Mouse (Mus musculus) thymus, postnatal 14 days (tissue): ENCODE measurements around the gene Frem3.
A peak's percentile ranks its signal among the peaks of the same experiment; 100 is the strongest.

Source experiments
- DNase-seq: peaks from one replicate; pipeline ENCODE4 v3.0.0; 2021

The Frem3 gene

GRCm38 (mm10) chr8:80610549-80611440, at the start of gene Frem3:
TSS of gene Frem3 (plus strand) at chr8:80611080.
- no peak for DNase-seq

GRCm38 (mm10) chr8:80564205-80564839, 46.6 kb upstream of the Frem3 start:
- no peak for DNase-seq

- DNase-seq, result no peak
Measured at GRCm38 (mm10) chr8:80567471-80567870, 43.4 kb upstream of the Frem3 start.

- DNase-seq, result no peak
Measured at GRCm38 (mm10) chr8:80568243-80568995, 42.5 kb upstream of the Frem3 start.

DNA sequence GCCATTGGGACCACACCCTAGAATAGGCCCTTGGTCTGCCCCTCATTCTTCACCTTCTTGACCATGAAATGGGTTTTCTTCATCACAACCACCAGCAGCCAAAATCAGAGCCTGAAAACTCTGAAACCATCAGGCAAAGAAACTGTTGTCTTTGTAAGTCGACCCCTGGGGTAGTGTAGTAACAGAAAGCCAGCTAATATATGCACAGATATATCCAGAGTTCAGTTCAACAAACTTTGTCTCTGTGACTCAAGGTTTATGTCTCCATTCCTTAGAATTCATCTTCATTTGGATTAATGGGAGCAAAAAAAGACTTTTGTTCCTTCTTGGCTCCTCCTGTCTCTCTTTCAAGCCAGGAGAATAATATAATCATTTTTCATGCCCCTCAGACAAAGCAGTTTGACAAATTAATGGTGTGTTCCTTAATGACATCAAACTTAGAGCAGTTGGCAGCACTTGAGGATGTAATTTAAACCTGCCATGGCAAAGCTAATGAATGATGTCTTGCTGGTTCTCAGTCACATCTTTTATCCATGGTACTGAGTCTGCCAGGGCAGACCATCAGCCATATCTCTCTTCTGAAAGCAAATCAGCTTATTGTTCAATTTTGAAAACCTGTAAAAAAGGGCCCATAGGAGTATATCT, 38.3 kb upstream of the Frem3 start:
- no peak for DNase-seq

GRCm38 (mm10) chr8:80577126-80577525, 33.8 kb upstream of the Frem3 start:
- no peak for DNase-seq

DNA sequence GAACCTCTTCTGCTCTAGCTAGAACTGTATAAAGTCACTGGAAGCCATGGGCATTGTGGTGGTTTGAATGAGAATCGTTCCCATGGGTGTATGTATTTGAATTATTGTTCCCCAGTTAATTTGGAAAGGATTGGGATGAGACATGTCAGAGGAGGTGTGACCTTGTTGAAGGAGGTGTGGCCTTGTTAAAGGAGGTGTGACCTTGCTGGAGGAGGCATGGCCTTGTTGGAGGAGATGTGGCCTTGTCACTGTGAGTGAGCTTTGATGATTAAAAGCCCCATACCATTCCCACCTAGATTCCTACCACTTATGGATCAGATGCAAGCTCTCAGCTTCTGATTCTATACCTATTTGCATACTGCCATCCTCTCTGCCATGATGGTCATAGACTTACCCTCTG, 31.8 kb upstream of the Frem3 start:
- DNase-seq, result no peak

- DNase-seq, result no peak
Measured at GRCm38 (mm10) chr8:80592626-80593025, 18.3 kb upstream of the Frem3 start.

DNA sequence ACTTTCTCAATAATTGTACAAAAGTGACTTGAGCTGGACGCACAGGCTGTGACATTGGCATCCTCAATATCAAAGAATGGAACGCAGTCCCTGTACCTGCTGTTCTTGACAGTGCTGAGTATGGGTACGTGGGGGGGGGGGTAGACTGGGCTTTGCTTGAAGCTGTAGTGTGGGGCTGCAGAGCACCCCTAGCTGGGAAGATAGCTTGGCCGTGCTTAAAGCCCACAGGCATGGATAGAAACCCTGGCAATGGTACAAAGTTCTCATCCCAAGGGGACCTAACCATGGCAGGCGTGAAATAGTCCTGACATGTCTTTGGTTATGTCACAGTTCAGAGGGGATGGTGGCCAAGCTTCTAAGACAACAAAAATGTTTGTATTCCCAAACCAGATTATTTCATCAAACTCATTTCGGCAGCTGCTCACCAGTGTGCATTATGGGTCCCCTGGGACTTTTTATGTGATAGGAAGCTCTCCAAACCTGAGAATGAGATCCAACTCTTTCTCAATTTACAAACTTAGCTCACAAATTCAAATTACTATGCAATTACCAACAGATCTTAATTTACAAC, 10.2 kb upstream of the Frem3 start:
- no peak for DNase-seq

- no peak for DNase-seq
Measured at GRCm38 (mm10) chr8:80601886-80602285, 9.0 kb upstream of the Frem3 start.

GRCm38 (mm10) chr8:80607082-80607481, 3.8 kb upstream of the Frem3 start:
- no peak for DNase-seq

GRCm38 (mm10) chr8:80611441-80611751, 516 bp downstream of the Frem3 start:
- no peak for DNase-seq

DNA sequence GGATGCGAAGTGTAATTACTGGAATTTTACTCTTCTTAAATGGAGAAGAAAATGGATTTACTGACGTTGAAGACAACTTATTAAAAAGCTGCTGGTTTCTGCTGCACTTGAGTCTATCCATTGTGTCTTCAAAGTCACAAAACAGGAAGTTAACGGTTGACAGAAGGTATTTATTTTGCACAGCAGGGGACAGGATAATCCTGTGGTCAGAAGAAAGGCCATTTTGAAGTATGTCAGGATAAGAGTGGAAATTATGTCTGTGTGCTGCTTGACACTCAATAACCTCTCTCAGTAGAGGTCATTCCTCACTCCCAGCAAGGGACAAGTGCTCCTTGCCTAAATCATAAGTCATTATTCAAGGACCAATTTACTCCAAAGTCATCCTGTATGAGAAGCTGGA, 8.9 kb downstream of the Frem3 start:
- no peak for DNase-seq

DNA sequence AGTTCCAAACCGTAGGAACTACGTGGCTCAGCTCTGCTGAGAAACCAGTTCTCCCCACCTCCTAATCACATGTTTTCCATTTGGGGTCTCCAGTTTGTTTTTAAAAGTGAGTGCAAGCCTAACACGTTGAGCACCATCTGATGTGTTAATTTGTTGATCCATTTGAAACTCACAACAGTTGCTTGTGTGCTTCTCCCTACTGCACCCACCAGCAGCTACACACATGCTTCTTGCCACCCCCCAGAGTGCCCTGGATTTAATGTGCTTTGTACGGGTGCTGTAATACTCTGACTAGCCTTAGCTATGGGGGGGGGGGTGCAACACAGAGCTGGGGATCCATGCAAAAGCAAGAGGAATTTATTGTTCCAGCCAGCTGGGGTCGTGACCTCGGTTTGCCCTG, 36.5 kb downstream of the Frem3 start:
- no peak for DNase-seq

- no peak for DNase-seq
Measured at GRCm38 (mm10) chr8:80657639-80658038, 46.8 kb downstream of the Frem3 start.

DNA sequence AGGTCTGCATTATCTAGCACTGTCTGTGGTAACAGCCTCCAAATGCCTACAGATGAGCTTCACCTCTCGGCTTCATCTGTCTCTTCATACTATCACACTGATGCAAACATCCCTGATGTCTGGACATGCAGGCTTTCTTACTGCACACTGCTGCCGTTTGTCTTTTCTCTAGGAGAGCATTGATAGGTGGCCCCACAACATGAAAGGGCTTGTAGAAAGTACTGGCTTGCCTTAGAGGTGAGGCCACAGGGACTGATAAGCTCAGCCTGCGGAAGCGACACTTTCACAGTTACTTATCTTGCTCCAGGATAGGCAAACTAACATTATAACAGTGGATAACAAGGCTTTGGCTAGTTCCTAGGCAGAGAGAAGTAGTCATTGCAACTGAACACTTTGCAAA, 50.2 kb downstream of the Frem3 start:
- DNase-seq, result no peak

- no peak for DNase-seq
Measured at GRCm38 (mm10) chr8:80663476-80663875, 52.6 kb downstream of the Frem3 start.

DNA sequence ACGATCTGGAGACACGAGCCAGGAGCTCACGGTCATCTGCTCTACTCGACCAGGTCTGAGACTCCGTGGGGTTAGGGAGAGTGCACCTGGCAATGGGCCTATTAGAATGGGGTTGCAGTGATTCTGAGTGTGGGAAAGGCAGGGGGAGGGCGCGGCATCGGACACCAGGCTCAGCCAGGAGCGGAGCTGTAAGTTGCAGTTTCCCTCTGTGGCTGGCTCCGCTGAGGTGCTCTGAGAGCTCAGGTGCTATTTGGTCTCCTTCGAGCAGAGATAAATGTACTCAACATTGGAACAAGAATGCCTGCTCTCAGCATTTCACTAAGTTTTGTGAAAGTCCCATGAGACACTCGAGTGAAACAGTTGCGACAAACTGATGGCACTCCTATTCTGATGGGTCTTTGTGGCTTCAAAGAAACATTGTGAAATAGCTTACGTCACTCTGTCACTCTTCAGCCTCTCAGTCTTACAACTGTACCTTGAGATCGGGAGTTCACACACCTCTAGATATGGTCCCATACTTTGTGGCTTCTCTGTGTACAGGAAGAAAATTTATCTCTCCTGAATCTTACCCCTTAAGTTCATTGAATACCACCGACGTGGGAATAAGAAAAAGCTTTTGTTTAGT, 58.5 kb downstream of the Frem3 start:
- DNase-seq, result no peak

DNA sequence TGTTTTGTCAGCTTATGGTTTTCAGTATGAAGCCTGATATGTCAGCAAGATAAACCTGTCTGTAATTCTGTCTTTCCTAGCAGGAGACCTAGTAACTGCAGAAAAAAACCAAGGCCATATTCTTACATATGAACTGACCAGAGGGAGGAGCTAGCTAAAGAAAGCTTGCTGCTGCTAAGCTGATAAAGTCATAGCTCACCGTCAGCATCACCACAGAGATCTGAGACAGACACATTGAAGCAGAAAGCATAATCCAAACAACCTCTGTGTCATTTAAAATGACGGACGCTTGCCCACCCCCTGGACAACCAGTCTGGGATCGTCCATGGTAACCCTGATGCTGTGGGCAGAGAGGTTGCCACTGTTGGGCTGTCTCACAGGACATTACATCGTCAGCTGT, 71.7 kb downstream of the Frem3 start:
- DNase-seq, result no peak

DNA sequence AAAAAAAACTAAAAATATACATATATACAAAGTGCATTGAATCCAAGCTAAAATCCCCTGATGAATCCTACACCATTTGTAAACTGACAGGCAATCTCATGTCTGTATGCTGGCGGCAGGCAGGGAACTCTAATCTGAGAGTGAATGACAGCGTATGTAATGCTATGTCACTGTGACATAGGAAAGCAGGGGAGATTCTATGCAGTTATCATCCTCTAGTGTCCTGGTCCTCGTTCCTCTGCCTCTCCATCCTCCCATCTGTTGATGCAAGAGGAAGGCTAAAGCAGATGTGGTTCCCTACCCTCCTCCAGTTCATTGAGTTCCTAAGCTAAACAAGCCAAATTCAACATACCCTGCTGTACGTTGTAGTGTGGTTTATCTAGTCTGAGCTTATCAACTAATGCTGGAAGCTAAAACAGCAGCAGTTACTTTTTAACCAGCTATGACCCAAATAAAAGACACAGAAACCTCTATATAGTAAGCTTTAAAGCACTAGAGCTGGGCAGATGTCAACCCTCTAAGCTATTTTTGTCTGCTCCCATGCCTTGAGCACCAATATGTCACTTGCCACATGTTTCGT, 73.0 kb downstream of the Frem3 start:
- no peak for DNase-seq

DNA sequence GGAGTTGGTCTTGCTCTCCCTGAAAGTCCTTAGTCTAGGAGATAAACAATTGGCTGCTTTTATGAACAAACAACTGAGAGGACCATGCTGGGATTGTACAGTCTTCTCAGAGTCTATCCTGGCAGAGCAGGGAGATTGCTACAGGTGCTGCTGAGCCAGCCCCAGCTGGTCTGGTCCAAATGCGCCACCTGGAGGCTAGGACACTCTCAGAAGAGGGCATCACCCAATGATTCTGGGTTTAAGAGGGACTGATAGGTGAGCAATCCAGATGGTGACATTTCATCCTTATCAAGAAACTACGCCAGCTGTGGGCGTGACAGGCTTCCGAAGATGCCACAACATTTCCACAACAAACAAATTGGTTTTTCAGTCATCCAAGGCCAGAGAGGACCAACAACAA, 77.3 kb downstream of the Frem3 start:
- peak; percentile 62 for DNase-seq
